Mouse (Mus musculus) forebrain, embryonic 12.5 days (tissue): ENCODE measurements around the gene Il4i1. TPM values are rescaled to one million over a fixed set of nuclear protein-coding genes. Genes with fewer than 3 reads are reported as not detected.
"Not testable (repeated sequence)": the region's sequence is repeated elsewhere in the genome, so short reads cannot be mapped to it uniquely, and the experiment has no call there.

Source experiments
- ATAC-seq: fragments of 200-750 bp; cut with Nextera tagmentation; 2 replicates; pipeline ENCODE4 v1.8.0; 2017; ENCODE audit warnings: moderate TSS enrichment; ENCODE audit not compliant: low FRiP score
- H3K27ac ChIP-seq: fragments of 300-500 bp; sonication (generic); 2 replicates; pipeline ENCODE4 v1.5.1; 2016; ENCODE audit warnings: mild to moderate bottlenecking
- H3K27me3 ChIP-seq: fragments of 300-500 bp; sonication (generic); 2 replicates; pipeline ENCODE4 v1.6.1; 2016; ENCODE audit warnings: mild to moderate bottlenecking
- H3K36me3 ChIP-seq: fragments of 300-500 bp; sonication (generic); replicated peaks from 2 replicates; pipeline ENCODE4 v1.6.1; 2016; ENCODE audit warnings: mild to moderate bottlenecking
- H3K4me1 ChIP-seq: fragments of 300-500 bp; sonication (generic); 2 replicates; pipeline ENCODE4 v1.6.1; 2016
- H3K4me2 ChIP-seq: fragments of 300-500 bp; sonication (generic); 2 replicates; pipeline ENCODE4 v1.6.1; 2016; ENCODE audit warnings: mild to moderate bottlenecking, moderate library complexity
- H3K4me3 ChIP-seq: fragments of 300-500 bp; sonication (generic); replicated peaks from 2 replicates; pipeline ENCODE4 v1.5.1; 2016; ENCODE audit warnings: mild to moderate bottlenecking
- H3K9ac ChIP-seq: fragments of 300-500 bp; sonication (generic); 2 replicates; pipeline ENCODE4 v1.6.1; 2016; ENCODE audit warnings: mild to moderate bottlenecking
- H3K9me3 ChIP-seq: fragments of 300-500 bp; sonication (generic); 2 replicates; pipeline ENCODE4 v1.6.1; 2016
- WGBS: fragments of 180-500 bp; shearing (Covaris S2); methylation state at CpG from one replicate; pipeline ENCODE4 v1.1.7; 2016; 5-methylcytosine and 5-hydroxymethylcytosine counted together
- microRNA counts: library from miRNA; unstranded; fragments of <30 nt; microRNA quantifications from one replicate; lab custom pipeline; 2017
- microRNA-seq: library from miRNA; unstranded; fragments of <30 nt; microRNA quantifications from one replicate; pipeline ENCODE4, GENCODE M21; 2017
- polyA plus RNA-seq: library from polyadenylated mRNA; unstranded; fragments of >200 nt; fragmentation: Nextera tagmentation; extraction: Ambion mirVana; gene quantifications from 2 replicates; pipeline ENCODE4 v1.2.1, GENCODE M21; 2016

Gene Il4i1
- polyA plus RNA-seq, 1 experiment from 2014 or later: 2.3 TPM

DNA sequence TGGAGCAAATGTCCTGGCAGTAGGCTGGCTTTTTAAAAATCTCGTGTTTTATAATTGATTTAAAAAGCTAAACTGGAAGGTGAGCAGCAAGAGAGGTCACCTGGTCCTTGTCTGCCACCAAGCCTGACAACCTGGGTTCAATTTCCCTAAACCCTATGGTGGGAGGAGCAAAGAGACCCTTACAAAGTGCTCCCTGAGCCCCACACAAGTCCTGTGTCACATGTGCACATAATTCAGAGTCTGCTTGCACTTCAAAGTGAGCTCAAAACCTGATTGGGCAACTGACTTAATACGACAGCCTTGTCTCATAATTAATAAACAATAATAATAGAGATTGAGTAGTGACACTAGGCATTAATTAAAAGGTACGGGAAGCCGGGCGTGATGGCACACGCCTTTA is 54.4 kb downstream of the Il4i1 start:
- no peak for ATAC-seq
- Histone ChIP-seq H3K27me3 (no peaks in the 10 kb centered on the region), H3K4me1 (peaks cover 42% of the 10 kb centered on the region), H3K9me3 (no peaks in the 10 kb centered on the region), H3K27ac (peak overlapping the region; percentile 100), H3K4me3 (peak overlapping the region; percentile 76), H3K4me2 (peak overlapping the region; percentile 96), H3K36me3 (peaks cover 18% of the 10 kb centered on the region), H3K9ac (0 out of 2 replicates have a peak overlapping the region, but pooled peaks have one; percentile 7)
- whole genome bisulfite sequencing: 77% methylated on average over 6 of the region's 6 CpGs

DNA sequence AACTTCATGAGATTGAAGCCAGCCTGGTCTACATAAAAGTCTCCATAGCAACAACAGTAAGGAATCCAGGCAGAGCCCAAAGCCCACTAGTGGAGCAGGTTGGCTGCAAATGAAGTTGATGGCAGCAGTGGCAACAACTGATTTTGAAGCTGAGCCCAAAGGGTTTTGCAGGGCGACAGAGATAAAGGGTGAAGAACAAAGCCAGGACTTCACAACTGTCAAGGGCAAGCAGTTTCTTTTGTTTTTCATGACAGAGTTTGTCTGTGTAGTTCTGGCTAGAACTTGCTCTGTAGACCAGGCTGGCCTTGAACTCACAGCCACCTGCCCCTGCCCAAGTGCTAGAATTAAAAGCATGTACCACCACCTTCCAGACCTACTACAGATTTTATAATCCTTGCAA is 55.0 kb downstream of the Il4i1 start:
- Histone ChIP-seq H3K4me1 (peaks cover 36% of the 10 kb centered on the region), H3K36me3 (peaks cover 19% of the 10 kb centered on the region), H3K27me3 (no peaks in the 10 kb centered on the region), H3K4me3 (no peak overlapping the region; the same call in 1 of the 2 replicates), H3K27ac (peak overlapping the region; percentile 42; the same call in 1 of the 2 replicates), H3K9ac (no peak overlapping the region; the same call in 1 of the 2 replicates), H3K9me3 (no peaks in the 10 kb centered on the region), H3K4me2 (no peak overlapping the region)
- ATAC-seq: no peak
- 48% methylated on average over 1 of the region's 1 CpGs for WGBS

DNA sequence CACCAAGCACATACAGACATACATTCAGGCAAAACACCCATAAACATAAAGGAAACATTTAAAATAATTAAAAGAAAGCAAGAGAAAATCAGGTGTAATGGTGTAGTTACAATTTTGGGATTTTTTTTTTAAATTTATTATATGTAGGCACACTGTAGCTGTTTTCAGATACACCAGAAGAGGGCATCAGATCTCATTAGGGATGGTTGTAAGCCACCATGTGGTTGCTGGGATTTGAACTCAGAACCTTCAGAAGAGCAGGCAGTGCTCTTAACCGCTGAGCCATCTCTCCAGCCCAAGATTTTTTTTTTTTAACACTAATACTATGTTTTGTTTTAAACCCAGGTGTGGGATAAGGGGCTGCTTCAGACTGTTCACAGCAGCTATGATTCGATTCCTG is 55.6 kb downstream of the Il4i1 start:
- WGBS: 90% methylated on average over 2 of the region's 2 CpGs
- ATAC-seq, H3K27ac ChIP-seq: not testable (repeated sequence)

DNA sequence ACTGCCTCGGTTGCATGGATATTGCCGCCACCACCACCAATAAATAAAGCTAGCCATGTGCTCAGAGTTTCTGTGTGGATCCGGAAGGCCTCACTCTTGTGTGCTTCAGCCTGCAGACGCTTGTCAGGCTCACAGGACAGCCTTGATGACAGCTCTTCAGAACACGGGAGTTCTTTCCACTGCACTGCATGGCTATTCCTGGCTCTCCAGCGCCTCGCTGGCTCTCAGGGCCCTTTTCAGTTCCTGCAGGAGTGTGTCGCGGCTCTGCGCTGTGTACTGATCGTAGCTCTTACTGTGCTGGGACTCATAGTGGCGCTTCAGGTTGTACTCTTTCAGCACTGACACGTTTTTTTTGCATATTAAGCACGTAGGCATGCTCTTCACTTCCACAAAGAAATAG is 61.6 kb downstream of the Il4i1 start:
- Histone ChIP-seq H3K9me3 (no peaks in the 10 kb centered on the region), H3K27me3 (no peaks in the 10 kb centered on the region), H3K9ac (no peak overlapping the region), H3K4me1 (peaks cover 1% of the 10 kb centered on the region; the same call in 1 of the 2 replicates), H3K4me2 (no peak overlapping the region), H3K4me3 (no peak overlapping the region), H3K36me3 (peaks cover 70% of the 10 kb centered on the region), H3K27ac (no peak overlapping the region)
- WGBS: 91% methylated on average over 14 of the region's 14 CpGs
- ATAC-seq: no peak

More for the DNA sequence above, 55.6 kb downstream of the Il4i1 start:
- peaks cover 19% of the 10 kb centered on the region for H3K36me3 ChIP-seq
- not testable (repeated sequence) for H3K4me3 ChIP-seq, H3K9me3 ChIP-seq, H3K27me3 ChIP-seq, H3K4me2 ChIP-seq, H3K9ac ChIP-seq
- peaks cover 30% of the 10 kb centered on the region for H3K4me1 ChIP-seq

DNA sequence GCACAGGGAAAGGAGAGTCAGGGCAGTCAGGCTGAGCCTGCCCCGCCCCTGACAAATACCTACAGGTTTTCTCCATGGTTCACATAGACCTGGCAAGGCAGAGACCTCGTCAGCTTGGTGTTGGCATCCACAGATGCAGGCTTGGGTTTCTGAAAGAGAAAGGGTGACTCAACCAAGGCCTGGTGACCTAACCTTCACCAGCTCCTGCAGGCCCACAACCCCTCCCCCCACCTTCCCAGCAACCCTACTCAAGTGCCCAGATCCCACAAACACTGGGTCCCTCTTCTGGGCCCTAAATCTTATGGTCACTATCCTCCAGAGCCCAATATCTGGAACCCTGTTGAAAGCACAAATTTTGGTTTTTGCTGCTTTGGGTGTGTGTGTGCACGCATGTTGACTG is 66.8 kb downstream of the Il4i1 start:
- peaks cover 85% of the 10 kb centered on the region for H3K36me3 ChIP-seq
- no peaks in the 10 kb centered on the region for H3K27me3 ChIP-seq
- ATAC-seq: no peak
- no peak overlapping the region for H3K27ac ChIP-seq
- H3K4me1 ChIP-seq: no peaks in the 10 kb centered on the region; the same call in 1 of the 2 replicates
- H3K4me3 ChIP-seq: no peak overlapping the region
- H3K9me3 ChIP-seq: no peaks in the 10 kb centered on the region
- 93% methylated on average over 3 of the region's 3 CpGs for WGBS
- H3K9ac ChIP-seq: no peak overlapping the region
- H3K4me2 ChIP-seq: no peak overlapping the region

DNA sequence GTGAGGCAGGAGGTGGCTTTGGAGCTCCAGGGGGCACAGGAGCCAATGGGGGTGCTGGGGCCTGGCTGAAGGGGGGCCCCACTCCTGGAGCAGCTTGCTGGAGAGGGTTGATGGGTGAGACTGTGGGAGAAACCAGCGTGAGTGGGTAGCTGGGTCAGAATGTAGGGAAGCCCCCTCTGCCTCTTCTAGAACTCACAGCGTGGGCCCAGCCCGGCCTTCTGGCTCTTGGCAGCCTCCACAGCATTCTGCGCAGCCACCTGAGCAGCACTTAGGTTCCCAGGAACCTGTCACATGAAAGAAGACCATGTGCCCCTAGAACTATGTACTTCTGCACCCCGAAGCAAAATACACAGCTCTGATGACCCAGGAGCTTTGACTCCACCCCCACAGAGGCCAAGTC is 68.5 kb downstream of the Il4i1 start:
- no peak for ATAC-seq
- Histone ChIP-seq H3K27ac (no peak overlapping the region), H3K4me2 (no peak overlapping the region), H3K4me3 (no peak overlapping the region), H3K9me3 (no peaks in the 10 kb centered on the region), H3K27me3 (no peaks in the 10 kb centered on the region), H3K9ac (no peak overlapping the region), H3K4me1 (no peaks in the 10 kb centered on the region; the same call in 1 of the 2 replicates), H3K36me3 (peaks cover 85% of the 10 kb centered on the region)
- 99% methylated on average over 5 of the region's 5 CpGs for WGBS

DNA sequence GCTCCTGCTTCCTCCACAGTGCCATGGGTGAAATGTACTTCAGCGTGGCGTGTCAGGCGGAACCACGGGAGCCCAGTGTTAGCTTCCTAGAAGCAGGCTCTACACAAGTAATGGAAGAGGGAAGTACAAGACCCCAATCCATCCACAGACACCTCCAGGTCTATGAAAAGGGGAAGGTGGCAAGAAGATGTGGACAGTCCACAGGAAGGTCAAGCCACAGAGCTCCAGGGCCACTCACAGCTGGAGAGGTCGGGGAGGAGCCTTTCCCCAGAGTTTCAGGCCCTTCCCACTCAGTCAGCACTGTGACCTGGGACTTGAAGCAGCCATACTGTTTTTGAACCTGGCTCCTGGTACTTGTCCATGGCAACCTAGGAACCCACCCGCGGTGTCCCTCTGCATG is 70.8 kb downstream of the Il4i1 start:
- peaks cover 17% of the 10 kb centered on the region for H3K4me1 ChIP-seq
- H3K27me3 ChIP-seq: no peaks in the 10 kb centered on the region
- no peak overlapping the region for H3K27ac ChIP-seq
- H3K4me3 ChIP-seq: no peak overlapping the region
- ATAC-seq: no peak
- H3K9me3 ChIP-seq: no peaks in the 10 kb centered on the region
- WGBS: 87% methylated on average over 7 of the region's 7 CpGs
- H3K9ac ChIP-seq: no peak overlapping the region
- no peak overlapping the region for H3K4me2 ChIP-seq
- H3K36me3 ChIP-seq: peaks cover 70% of the 10 kb centered on the region

DNA sequence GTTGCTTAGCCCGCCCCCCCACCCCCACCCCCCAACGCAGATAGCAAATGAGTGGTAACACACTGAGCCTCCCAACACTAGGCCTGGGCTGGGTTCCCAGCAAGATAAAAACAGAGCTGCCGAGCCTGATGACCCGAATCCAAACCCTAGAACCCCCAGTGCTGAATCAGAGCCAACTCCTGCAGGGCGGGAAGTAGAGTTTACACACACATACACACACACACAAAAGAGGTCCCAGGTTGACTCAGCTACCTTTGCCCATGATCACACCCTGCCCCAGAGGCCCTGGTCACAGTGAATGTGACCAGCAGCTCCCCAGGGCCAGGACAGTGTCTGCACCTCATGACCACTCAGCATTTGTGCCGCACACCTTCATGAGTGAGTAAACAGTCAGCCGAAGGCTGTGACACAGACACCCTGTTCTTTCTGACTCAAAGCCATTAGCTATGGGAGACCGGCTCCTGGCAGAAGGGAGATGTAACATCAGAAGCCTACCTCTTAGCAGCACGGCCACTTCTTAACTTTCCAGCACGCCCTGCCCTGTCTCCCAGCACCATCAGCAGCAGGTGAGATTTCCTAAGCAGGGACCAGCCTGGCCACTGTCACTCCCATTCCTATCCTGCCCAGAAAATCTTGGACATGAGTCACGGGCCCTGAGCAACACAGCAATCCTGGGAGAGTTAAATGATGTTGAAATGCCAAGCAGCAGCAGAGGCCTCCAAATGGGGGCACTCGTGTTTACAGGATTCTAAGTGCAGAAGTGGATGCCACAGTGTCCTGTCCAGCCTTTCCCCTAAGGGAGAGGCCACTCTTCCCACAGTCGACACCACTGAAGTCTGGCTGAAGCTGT is 72.3 kb downstream of the Il4i1 start:
- H3K4me3 ChIP-seq: no peak overlapping the region
- peaks cover 57% of the 10 kb centered on the region for H3K36me3 ChIP-seq
- no peak overlapping the region for H3K27ac ChIP-seq
- no peak overlapping the region for H3K4me2 ChIP-seq
- H3K27me3 ChIP-seq: no peaks in the 10 kb centered on the region
- WGBS: 92% methylated on average over 13 of the region's 13 CpGs
- no peaks in the 10 kb centered on the region for H3K9me3 ChIP-seq
- no peak overlapping the region; the same call in 1 of the 2 replicates for H3K9ac ChIP-seq
- ATAC-seq: no peak
- H3K4me1 ChIP-seq: peaks cover 22% of the 10 kb centered on the region

DNA sequence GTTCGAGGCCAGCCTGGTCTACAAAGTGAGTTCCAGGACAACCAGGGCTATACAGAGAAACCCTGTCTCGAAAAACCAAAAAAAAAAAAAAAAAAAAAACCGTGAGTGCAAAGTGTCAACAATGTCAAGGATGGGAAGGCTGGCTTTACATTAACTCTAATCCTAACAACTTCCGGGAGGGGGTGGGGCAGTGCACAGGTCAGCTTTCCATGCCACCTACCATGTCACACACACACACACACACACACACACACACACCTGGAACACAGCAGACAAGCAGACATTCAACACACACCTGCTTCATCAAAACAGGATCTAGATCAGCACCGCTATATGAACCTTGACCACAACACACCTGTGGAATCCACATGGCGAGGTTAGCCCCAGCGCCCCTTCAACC is 74.0 kb downstream of the Il4i1 start:
- Histone ChIP-seq H3K9me3 (no peaks in the 10 kb centered on the region), H3K4me3 (peak overlapping the region; percentile 83; the same call in 1 of the 2 replicates), H3K27ac (no peak overlapping the region), H3K4me1 (peaks cover 39% of the 10 kb centered on the region), H3K36me3 (peaks cover 42% of the 10 kb centered on the region), H3K9ac (peak overlapping the region; percentile 89), H3K4me2 (peak overlapping the region; percentile 96), H3K27me3 (no peaks in the 10 kb centered on the region)
- ATAC-seq: no peak
- 87% methylated on average over 7 of the region's 7 CpGs for WGBS

MicroRNA genes within 50 kb of the gene (microRNA counts, 519-probe panel; counts per million panel counts)
- microRNA mmu-miR-707 (lab: Ali Mortazavi, UCI): not detected

Small RNA genes lying within 50 kb of the gene (microRNA-seq; reads per million reads assigned to microRNA genes)
- gene Mir707: not detected

Other genes with a start within 250 kb of the Il4i1 start
- gene Napsa, start 244.0 kb upstream of the Il4i1 start, polyA plus RNA-seq: 0.38 and 0.51 TPM in 2 replicates
- gene Kcnc3, start 225.7 kb upstream of the Il4i1 start, polyA plus RNA-seq: 1.7 and 1.9 TPM in 2 replicates
- 2.1 and 2.3 TPM in 2 replicates for gene Myh14, start 145.5 kb upstream of the Il4i1 start, polyA plus RNA-seq
- gene Izumo2, start 107.6 kb upstream of the Il4i1 start, polyA plus RNA-seq: not detected in 2 replicates
- gene Vrk3, start 68.0 kb upstream of the Il4i1 start, polyA plus RNA-seq: 39.1 and 42.0 TPM in 2 replicates
- 2.3 and 2.4 TPM in 2 replicates for gene Zfp473, start 65.3 kb upstream of the Il4i1 start, polyA plus RNA-seq
- gene Nup62, start 299 bp upstream of the Il4i1 start, polyA plus RNA-seq: 94.6 and 105 TPM in 2 replicates
- 6.9 and 7.1 TPM in 2 replicates for gene Atf5, start 271 bp downstream of the Il4i1 start, polyA plus RNA-seq
- gene Akt1s1, start 32.6 kb downstream of the Il4i1 start, polyA plus RNA-seq: 95.2 and 96.0 TPM in 2 replicates
- 80.7 and 83.8 TPM in 2 replicates for gene Tbc1d17, start 32.7 kb downstream of the Il4i1 start, polyA plus RNA-seq
- 37.8 and 39.1 TPM in 2 replicates for gene Pnkp, start 40.8 kb downstream of the Il4i1 start, polyA plus RNA-seq
- gene Ptov1, start 53.4 kb downstream of the Il4i1 start, polyA plus RNA-seq: 595 and 609 TPM in 2 replicates
- gene Med25, start 76.3 kb downstream of the Il4i1 start, polyA plus RNA-seq: 172 and 178 TPM in 2 replicates
- gene Fuz, start 79.7 kb downstream of the Il4i1 start, polyA plus RNA-seq: 27.4 and 28.7 TPM in 2 replicates
- gene Ap2a1, start 113.1 kb downstream of the Il4i1 start, polyA plus RNA-seq: 85.8 and 94.4 TPM in 2 replicates
- gene Tsks, start 126.8 kb downstream of the Il4i1 start, polyA plus RNA-seq: 0.27 TPM in 1 of 2 replicates, not detected in the other
- 35.1 and 38.1 TPM in 2 replicates for gene Cpt1c, start 158.5 kb downstream of the Il4i1 start, polyA plus RNA-seq
- gene Prmt1, start 170.2 kb downstream of the Il4i1 start, polyA plus RNA-seq: 585 and 631 TPM in 2 replicates
- 72.4 and 73.0 TPM in 2 replicates for gene Irf3, start 181.3 kb downstream of the Il4i1 start, polyA plus RNA-seq
- gene Bcl2l12, start 182.3 kb downstream of the Il4i1 start, polyA plus RNA-seq: 57.8 and 66.4 TPM in 2 replicates
- gene Scaf1, start 200.0 kb downstream of the Il4i1 start, polyA plus RNA-seq: 47.4 and 52.0 TPM in 2 replicates
- gene Rras, start 201.6 kb downstream of the Il4i1 start, polyA plus RNA-seq: 11.4 and 13.8 TPM in 2 replicates
- 13.1 and 13.6 TPM in 2 replicates for gene Prr12, start 236.5 kb downstream of the Il4i1 start, polyA plus RNA-seq
- 53.7 and 54.4 TPM in 2 replicates for gene Nosip, start 246.0 kb downstream of the Il4i1 start, polyA plus RNA-seq
- gene Prrg2, start 246.3 kb downstream of the Il4i1 start, polyA plus RNA-seq: 17.1 and 18.2 TPM in 2 replicates